Mouse (Mus musculus): ENCODE results near the gene Smim24.

DNA sequence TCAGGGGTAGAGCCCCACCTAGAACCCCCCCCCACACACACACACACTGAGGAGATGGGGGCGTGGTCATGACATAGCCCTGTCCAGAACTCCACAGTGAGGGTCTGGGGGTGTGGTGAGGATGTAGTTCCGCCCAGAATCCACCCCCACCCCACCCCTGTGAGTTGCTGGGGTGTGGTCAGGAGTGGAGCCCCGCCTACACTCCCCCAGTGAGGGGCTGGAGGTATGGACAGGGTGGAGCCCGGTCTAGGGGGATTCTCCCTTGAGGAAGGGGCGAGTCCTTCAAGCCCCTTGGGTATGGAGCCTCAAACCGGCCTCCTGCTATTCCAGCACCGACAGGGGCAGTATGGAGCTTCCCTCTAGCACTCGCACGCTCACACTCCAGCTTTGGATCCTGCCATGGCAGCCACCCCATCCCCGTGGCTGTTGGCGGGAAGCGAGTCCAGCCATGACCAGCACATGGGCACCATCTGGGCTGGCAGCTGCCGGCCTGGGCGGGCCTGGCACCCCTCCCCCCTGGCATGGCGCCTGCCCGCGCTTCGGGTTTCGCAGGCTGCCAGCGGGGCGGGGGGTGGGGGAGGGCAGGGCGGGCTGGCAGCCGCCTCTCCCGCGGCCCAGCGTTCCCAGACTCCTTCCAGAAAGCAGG is 23.9 kb downstream of the Smim24 start:
- TF ChIP-seq CTCF (IDR thresholded peaks at IDR 0.05; ENCODE audit: control insufficient read depth, insufficient read depth, insufficient replicate concordance, low read depth, low read length): peak; percentile 49; the same call in 1 of the 2 replicates
- no peak for TF ChIP-seq POLR2A (IDR thresholded peaks at IDR 0.05; ENCODE audit: control insufficient read depth, low read depth, low read length)
